Mouse (Mus musculus): Measurements from ENCODE around the gene Col5a2. TPM values are rescaled to one million over a fixed set of nuclear protein-coding genes. Genes with fewer than 3 reads are reported as not detected.

Col5a2 gene
- polyA plus RNA-seq, 1 experiment from 2014 or later = 47.9 TPM

Other genes starting within 250 kb of the Col5a2 start
- 868 and 1,221 TPM in 2 replicates for gene Col3a1, start 191.7 kb downstream of the Col5a2 start, polyA plus RNA-seq (2015; fragmentation: Nextera tagmentation; extraction: Ambion mirVana)

All from kidney, embryonic 15.5 days (tissue).